Mouse (Mus musculus) left cerebral cortex, postnatal 25 days (tissue): Measurements from ENCODE around the gene Olfr561. TPM values are rescaled to one million over a fixed set of nuclear protein-coding genes. Genes with fewer than 3 reads are reported as not detected.

ENCODE experiments used
- DNase-seq, 2 experiments: peaks; one replicate each; pipeline ENCODE4 v3.0.0; 2022; ENCODE audit warnings: low spot score in 2 of 2, mixed read lengths in 1 of 2
- intact Hi-C: fragments of 180-260 bp; cut with DNase I; formaldehyde crosslinking; loops from one replicate; pipeline ENCODE4 v1.15.1; 2025
- total RNA-seq, 2 experiments: library from RNA; stranded (reverse); gene quantifications; 2 replicates each; pipeline ENCODE4 v1.2.3; 2021

The Olfr561 gene
- not detected for total RNA-seq

DNA sequence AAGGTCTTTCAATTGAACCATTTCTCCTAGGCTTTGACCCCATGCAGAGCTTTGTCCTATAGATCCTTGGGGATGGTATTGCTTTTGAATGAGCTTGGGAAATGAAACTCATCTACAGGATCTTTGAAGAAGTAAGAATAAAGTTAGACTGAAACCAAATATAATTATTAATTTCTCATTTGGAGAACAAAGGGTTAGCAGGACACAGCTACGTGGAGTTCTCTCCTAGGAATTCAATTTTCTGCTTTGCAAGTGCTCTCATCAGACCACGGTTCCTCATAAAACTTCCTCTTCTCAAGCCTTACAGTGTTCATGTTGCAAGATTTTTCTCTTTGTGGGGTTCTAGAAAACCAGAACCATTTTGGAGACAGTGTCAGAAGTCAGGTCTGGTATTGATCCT is at the start of gene Olfr561:
Gene Olfr561 (plus strand): TSS at position 301 of the 400 bp plus-strand sequence.
- intact Hi-C loops = no loop called here
- DNase-seq = no peak

DNA sequence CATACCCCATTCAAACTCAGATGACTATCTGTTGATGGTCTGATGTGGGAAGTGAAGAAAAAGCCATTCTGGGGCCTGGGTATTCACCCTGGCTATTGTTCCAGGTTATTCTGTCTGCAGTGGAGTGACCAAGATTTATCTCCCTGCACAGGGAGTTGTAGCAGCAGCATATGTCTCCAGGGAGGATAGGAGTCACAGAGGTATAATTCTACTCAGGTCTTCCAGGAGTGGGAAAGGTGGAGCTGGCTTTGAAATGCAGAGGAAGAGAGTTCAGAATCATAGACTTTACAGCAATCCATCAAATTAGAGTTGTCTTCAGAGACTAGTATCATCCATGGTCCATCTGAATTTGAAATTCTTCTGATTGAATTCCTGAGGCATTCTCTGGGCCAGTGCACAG is 43.6 kb upstream of the Olfr561 start, which contains the start of gene Olfr559:
Gene Olfr559 (minus strand): TSS at position 101 of the 400 bp plus-strand sequence.
- no peak for DNase-seq
- intact Hi-C loops = no loop called here

DNA sequence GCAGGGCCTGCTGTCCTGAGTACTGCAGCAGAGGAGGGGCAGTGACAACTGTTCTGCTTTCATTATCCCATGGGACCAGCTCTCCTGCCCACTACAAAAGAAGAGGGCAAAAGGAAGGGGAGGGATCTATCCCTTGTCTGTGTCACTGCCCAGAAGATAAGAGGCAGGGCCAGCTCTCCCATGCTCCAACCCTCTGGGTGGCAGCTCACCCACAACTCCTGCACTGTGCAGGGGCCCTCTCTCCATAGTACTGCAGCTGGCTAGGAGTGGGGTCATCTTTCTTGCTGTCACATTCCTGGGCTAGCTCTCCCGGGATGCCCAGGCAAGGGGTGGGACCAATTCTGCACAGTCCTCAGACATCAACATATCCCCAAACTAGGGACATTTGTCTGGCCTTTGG is 37.2 kb upstream of the Olfr561 start:
- DNase-seq = no peak
- intact Hi-C loops = no loop called here

DNA sequence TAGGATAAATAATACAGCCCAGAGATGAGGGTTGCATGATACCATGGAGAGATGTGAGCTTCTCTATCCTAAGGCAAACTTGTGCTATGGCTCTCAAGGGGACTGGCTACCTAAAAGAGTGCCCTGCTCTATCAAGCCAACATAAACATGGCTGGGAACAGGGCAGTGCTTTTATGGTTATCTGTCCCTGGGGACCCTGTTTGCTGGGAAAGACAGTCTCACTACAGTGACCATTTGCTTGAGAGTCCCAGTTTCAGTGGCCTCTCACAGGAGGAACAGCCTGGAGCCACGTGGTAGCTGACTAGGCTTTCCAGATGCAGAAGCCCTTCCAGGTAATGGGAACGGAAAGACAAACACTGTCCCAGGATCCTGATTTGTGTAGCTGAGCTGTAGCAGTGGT is 33.3 kb upstream of the Olfr561 start:
- DNase-seq = no peak
- intact Hi-C loops = no loop called here

DNA sequence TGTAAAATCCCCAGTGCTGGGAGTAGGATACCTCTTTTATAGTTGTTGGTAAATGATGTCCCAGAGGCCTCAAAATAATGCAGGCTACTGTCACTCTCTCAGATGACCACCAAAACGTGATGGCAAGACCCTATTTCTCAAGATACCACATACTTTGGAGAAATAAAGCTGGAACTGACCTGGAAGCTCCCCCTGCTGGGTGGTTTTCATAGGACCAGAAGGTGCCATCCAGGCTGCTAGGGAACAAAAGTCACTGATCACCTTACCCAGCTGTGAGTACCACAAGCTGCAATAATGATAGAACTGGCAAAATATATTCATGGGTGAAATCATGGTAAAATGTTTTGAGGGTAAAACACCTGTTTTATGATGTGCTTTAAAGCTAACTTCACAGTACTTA is 18.9 kb upstream of the Olfr561 start:
- intact Hi-C loops = no loop called here
- DNase-seq = no peak

DNA sequence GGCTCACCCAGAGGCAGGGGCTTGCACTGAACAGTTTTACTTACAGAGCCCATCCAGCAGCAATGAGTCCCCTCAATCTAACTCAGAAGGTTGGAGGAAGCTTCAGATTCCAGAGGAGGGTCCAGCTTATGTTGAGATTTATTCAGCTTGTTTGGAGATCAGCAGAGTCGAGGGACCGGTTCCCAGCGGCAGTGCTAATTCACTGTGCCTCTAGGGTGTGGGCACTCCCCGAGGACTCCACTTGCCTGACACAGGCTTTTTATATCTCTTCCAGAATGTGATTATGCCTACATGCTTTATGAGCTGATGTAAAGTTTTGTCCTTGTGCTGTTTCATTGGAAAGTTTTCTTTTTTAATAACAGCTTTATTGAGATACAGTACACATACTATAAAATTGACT is 11.8 kb upstream of the Olfr561 start, which contains the start of the genes Olfr560 and Olfr78:
Gene Olfr560 (minus strand): TSS at position 101 of the 400 bp plus-strand sequence.
Gene Olfr78 (minus strand): TSS at position 206 of the 400 bp plus-strand sequence.
- intact Hi-C loops = no loop called here
- peak in 1 of 2 experiments; percentile 14 for DNase-seq

DNA sequence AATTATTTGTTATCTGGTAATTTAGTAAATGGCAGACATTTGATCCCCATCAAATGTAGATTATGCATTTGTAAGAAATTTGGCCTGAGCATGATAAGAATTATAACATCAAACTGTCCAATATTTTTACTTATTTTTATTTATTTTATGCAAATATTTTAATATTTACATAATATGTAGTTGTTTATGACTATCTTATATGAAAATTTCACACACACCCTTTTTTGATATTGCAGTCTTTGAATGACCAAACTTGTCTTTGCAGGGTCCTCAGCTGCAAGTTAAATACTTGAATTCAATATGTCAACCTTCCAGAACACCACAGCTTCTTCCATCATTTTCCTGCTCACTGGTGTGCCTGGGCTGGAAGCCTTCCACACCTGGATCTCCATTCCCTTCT is 32.2 kb downstream of the Olfr561 start, which contains the start of gene Olfr564:
Gene Olfr564 (plus strand): TSS at position 301 of the 400 bp plus-strand sequence.
- DNase-seq = no peak
- intact Hi-C loops = no loop called here

Other genes with a start within 250 kb of the Olfr561 start
- not detected for gene Olfr547, start 236.5 kb upstream of the Olfr561 start, total RNA-seq
- gene Olfr548-ps1, start 230.3 kb upstream of the Olfr561 start, total RNA-seq = not detected
- not detected for gene Olfr549, start 221.4 kb upstream of the Olfr561 start, total RNA-seq
- gene Trim21, start 205.7 kb upstream of the Olfr561 start, total RNA-seq = 1 to 10 TPM; 2.7 to 4.2 TPM
- gene Olfr550, start 199.8 kb upstream of the Olfr561 start, total RNA-seq = under 1 TPM; 0.23 to 0.41 TPM
- gene Olfr551, start 179.3 kb upstream of the Olfr561 start, total RNA-seq = not detected
- under 1 TPM; 0.11 to 0.14 TPM for gene Olfr552, start 173.5 kb upstream of the Olfr561 start, total RNA-seq
- gene Olfr553, start 153.0 kb upstream of the Olfr561 start, total RNA-seq = not detected
- gene Olfr554, start 132.8 kb upstream of the Olfr561 start, total RNA-seq = not detected
- gene Olfr555, start 112.4 kb upstream of the Olfr561 start, total RNA-seq = not detected
- gene Olfr556, start 106.3 kb upstream of the Olfr561 start, total RNA-seq = not detected
- 1 to 10 TPM; 4.1 to 5.3 TPM for gene Trim68, start 83.9 kb upstream of the Olfr561 start, total RNA-seq
- not detected for gene Olfr557, start 75.3 kb upstream of the Olfr561 start, total RNA-seq
- under 1 TPM; 0.27 to 0.37 TPM for gene Olfr558, start 69.0 kb upstream of the Olfr561 start, total RNA-seq
- not detected for gene Olfr33, start 52.2 kb upstream of the Olfr561 start, total RNA-seq
- gene Olfr559, start 43.7 kb upstream of the Olfr561 start, total RNA-seq = not detected
- under 1 TPM in 1 of 2 experiments, not detected in 1; 0.16 TPM for gene Olfr560, start 11.9 kb upstream of the Olfr561 start, total RNA-seq
- under 1 TPM; 0.57 to 0.92 TPM for gene Olfr78, start 11.8 kb upstream of the Olfr561 start, total RNA-seq
- gene Olfr564, start 32.3 kb downstream of the Olfr561 start, total RNA-seq = not detected
- gene Olfr566, start 87.5 kb downstream of the Olfr561 start, total RNA-seq = not detected
- gene Olfr568, start 105.9 kb downstream of the Olfr561 start, total RNA-seq = not detected
- gene Olfr569, start 119.7 kb downstream of the Olfr561 start, total RNA-seq = not detected
- not detected for gene Olfr570, start 123.4 kb downstream of the Olfr561 start, total RNA-seq
- not detected for gene Olfr571, start 146.3 kb downstream of the Olfr561 start, total RNA-seq
- not detected for gene Olfr572, start 153.2 kb downstream of the Olfr561 start, total RNA-seq
- not detected for gene Olfr573-ps1, start 171.4 kb downstream of the Olfr561 start, total RNA-seq
- not detected for gene Olfr574, start 177.2 kb downstream of the Olfr561 start, total RNA-seq
- not detected for gene Olfr575, start 187.6 kb downstream of the Olfr561 start, total RNA-seq
- gene Olfr576, start 191.4 kb downstream of the Olfr561 start, total RNA-seq = not detected
- not detected for gene Olfr577, start 204.7 kb downstream of the Olfr561 start, total RNA-seq
- gene Olfr578, start 218.1 kb downstream of the Olfr561 start, total RNA-seq = not detected